Comparison of ENCODE assay signal across 12 mouse cellular contexts in the genomic region with DNA sequence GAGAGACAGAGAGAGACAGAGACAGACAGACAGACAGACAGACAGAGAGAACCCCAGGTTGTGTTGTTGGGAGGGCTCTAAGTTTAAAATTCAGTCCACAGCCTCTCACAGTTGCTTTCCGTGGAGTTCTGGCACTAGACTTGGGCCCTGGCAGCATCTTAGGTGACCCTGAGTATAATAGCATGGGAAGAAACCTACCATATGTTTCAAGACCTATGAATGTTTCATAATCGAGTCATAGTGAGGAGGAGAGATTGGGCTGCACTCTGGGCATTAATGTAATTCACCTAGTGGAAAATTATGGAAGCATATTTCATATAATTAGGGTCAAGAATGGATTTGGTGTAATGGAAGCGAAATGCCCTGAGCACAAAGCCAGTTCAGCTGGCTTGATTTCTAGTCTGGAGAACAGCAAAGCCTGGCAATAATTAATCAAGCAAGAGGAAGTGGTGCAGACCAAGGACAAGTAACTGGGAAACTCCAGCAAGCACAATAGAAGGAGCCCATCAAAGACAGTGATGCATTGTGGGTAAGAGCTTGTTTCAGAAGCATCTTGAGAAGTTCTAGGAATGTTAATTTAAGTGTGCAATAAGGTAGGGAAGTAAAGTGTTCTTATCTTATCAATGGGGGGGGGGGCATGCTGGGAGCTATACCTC. TPM values are rescaled to one million over a fixed set of nuclear protein-coding genes. Genes with fewer than 3 reads are reported as not detected.
A peak's percentile ranks its signal among the peaks of the same experiment; 100 is the strongest.
DNase-seq lines count a peak whose midpoint lies in the region; ATAC-seq and TF ChIP-seq lines count a peak whose summit lies in the region.
"Had no signal": no experiment of that assay in that cellular context is flagged by ENCODE, and none has a peak within 500 bp of the region (broad histone marks: within the 10 kb centered on the region; RNA-seq: fewer than 3 reads in every experiment).

No protein-coding gene starts in this region.

- H3K9me3 ChIP-seq in CH12.LX (replicated peaks; ENCODE audit: low read length), result no peaks in the 10 kb centered on the region
- no peaks in the 10 kb centered on the region for H3K9me3 ChIP-seq in kidney, postnatal 0 days (replicated peaks; ENCODE audit: low read length)
- H3K9me3 ChIP-seq: forebrain, embryonic 13.5 days; midbrain, embryonic 12.5 days had no signal

- H3K27ac ChIP-seq in kidney, adult 2 months (ENCODE audit: insufficient read depth, low read depth, low read length), result peak overlapping the region; percentile 89
- H3K27ac ChIP-seq in CH12.LX (ENCODE audit: insufficient read depth, low read depth), result no peak overlapping the region
- H3K27ac ChIP-seq in kidney, postnatal 0 days, result peak overlapping the region; percentile 81
- H3K27ac ChIP-seq: forebrain, embryonic 13.5 days; midbrain, embryonic 12.5 days had no signal

- TF ChIP-seq POLR2A in kidney, adult 2 months (IDR thresholded peaks at IDR 0.05; ENCODE audit: low read depth, low read length), result no peak
- no peak for TF ChIP-seq POLR2A in CH12.LX (IDR thresholded peaks at IDR 0.05; ENCODE audit: low read depth, low read length)

- 25% methylated on average over 3 of the region's 3 CpGs for WGBS in kidney, adult 2 months
- 49% methylated on average over 3 of the region's 3 CpGs for WGBS in kidney, postnatal 0 days

- in situ Hi-C loops in CH12.LX (cut with MboI; ENCODE audit: low pct_ligation_motif_present, low pct_unique_long_range_greater_than_20kb, low sequenced_read_pairs), result no loop called here

- no peak overlapping the region for H3K9ac ChIP-seq in CH12.LX (ENCODE audit: insufficient read depth, low read depth)
- no peak overlapping the region for H3K9ac ChIP-seq in kidney, postnatal 0 days (ENCODE audit: low read depth, low read length)
- H3K9ac ChIP-seq: forebrain, embryonic 13.5 days; midbrain, embryonic 12.5 days had no signal

- no peak for TF ChIP-seq RAD21 in CH12.LX (IDR thresholded peaks at IDR 0.05; ENCODE audit: low read depth, low read length)

- DNase-seq in cerebellum, postnatal 14 days, result peak; percentile 32 to 48
- no peak for DNase-seq in cerebellum, adult 11 months
- DNase-seq in kidney, adult 2 months, result peak; percentile 78
- no peak for DNase-seq in kidney, adult 18-20 months
- DNase-seq in CH12.LX (ENCODE audit: extremely low read depth), result no peak
- peak; percentile 57 for DNase-seq in kidney, postnatal 0 days (ENCODE audit: low spot score)
- no peak for DNase-seq in adrenal gland, postnatal 36 days
- no peak for DNase-seq in left cerebral cortex, adult 11 months (ENCODE audit: low spot score)
- DNase-seq: cerebellum, adult 8-10 months; right cerebral cortex, postnatal 25 days had no signal

- peak overlapping the region; percentile 61; the same call in 1 of the 2 replicates for H3K4me2 ChIP-seq in CH12.LX (ENCODE audit: insufficient read depth, low read depth, poor library complexity, severe bottlenecking)
- H3K4me2 ChIP-seq in kidney, postnatal 0 days (ENCODE audit: low read length), result no peak overlapping the region
- H3K4me2 ChIP-seq: forebrain, embryonic 13.5 days; midbrain, embryonic 12.5 days had no signal

- no peak for TF ChIP-seq CTCF in kidney, adult 2 months (conservative IDR thresholded peaks at IDR 0.05; ENCODE audit: insufficient read depth, insufficient read length, low read depth, low read length)
- no peak for TF ChIP-seq CTCF in CH12.LX (conservative IDR thresholded peaks at IDR 0.05 in 1 of 2, IDR thresholded peaks at IDR 0.05 in 1 of 2; ENCODE audit: low read depth in 2 of 2, low read length in 2 of 2)
- TF ChIP-seq CTCF in kidney, postnatal 0 days (IDR thresholded peaks at IDR 0.05; ENCODE audit: low read depth), result no peak

- no peaks in the 10 kb centered on the region for H3K36me3 ChIP-seq in kidney, adult 2 months (ENCODE audit: control insufficient read depth, insufficient read depth, low read length)
- no peaks in the 10 kb centered on the region for H3K36me3 ChIP-seq in CH12.LX (replicated peaks in 1 of 2; ENCODE audit: control insufficient read depth in 1 of 2, insufficient read depth in 1 of 2, low read length in 1 of 2)
- H3K36me3 ChIP-seq in kidney, postnatal 0 days (ENCODE audit: insufficient read depth, low read length), result no peaks in the 10 kb centered on the region
- H3K36me3 ChIP-seq: midbrain, embryonic 12.5 days had no signal

- dilution Hi-C loops in CH12.LX (cut with MboI; ENCODE audit: extremely low pct_ligation_motif_present, extremely low pct_unique_long_range_greater_than_20kb, low sequenced_read_pairs), result no loop called here

- no peaks in the 10 kb centered on the region for H3K79me2 ChIP-seq in CH12.LX (replicated peaks; ENCODE audit: control insufficient read depth, extremely low read depth, insufficient read depth, poor library complexity, severe bottlenecking)

- 0 out of 2 replicates have a peak, but pooled peaks have one; percentile 40 for ATAC-seq in kidney, postnatal 0 days (replicated peaks; ENCODE audit: low FRiP score, low read depth)
- ATAC-seq: forebrain, embryonic 13.5 days had no signal

- TF ChIP-seq EP300 in CH12.LX (IDR thresholded peaks at IDR 0.05; ENCODE audit: low read length), result no peak

- peaks cover 12% of the 10 kb centered on the region for H3K4me1 ChIP-seq in kidney, adult 2 months (ENCODE audit: control insufficient read depth, insufficient read depth, low read length)
- no peaks in the 10 kb centered on the region; a peak in 1 of 4 replicates for H3K4me1 ChIP-seq in CH12.LX (ENCODE audit: control insufficient read depth in 1 of 2, insufficient read depth in 2 of 2)
- peaks cover 13% of the 10 kb centered on the region for H3K4me1 ChIP-seq in kidney, postnatal 0 days (replicated peaks; ENCODE audit: insufficient read depth, low read length)
- H3K4me1 ChIP-seq: forebrain, embryonic 13.5 days; midbrain, embryonic 12.5 days had no signal

- no peaks in the 10 kb centered on the region for H3K27me3 ChIP-seq in kidney, adult 2 months (replicated peaks; ENCODE audit: control insufficient read depth, insufficient read depth, low read length)
- no peaks in the 10 kb centered on the region for H3K27me3 ChIP-seq in CH12.LX (replicated peaks)
- H3K27me3 ChIP-seq in kidney, postnatal 0 days (ENCODE audit: insufficient read depth, low read length), result no peaks in the 10 kb centered on the region
- H3K27me3 ChIP-seq: forebrain, embryonic 13.5 days; midbrain, embryonic 12.5 days had no signal

- no peak overlapping the region for H3K4me3 ChIP-seq in kidney, adult 2 months (ENCODE audit: insufficient read depth, low read depth, low read length)
- H3K4me3 ChIP-seq in CH12.LX (replicated peaks in 1 of 3; ENCODE audit: low read depth in 2 of 3, low read length in 2 of 3, poor library complexity in 1 of 3), result no peak overlapping the region
- H3K4me3 ChIP-seq in kidney, postnatal 0 days (replicated peaks; ENCODE audit: low read depth, low read length), result no peak overlapping the region
- H3K4me3 ChIP-seq: forebrain, embryonic 13.5 days; midbrain, embryonic 12.5 days had no signal

TF ChIP-seq in CH12.LX, 34 proteins besides CTCF, POLR2A, EP300 and RAD21:
- TF ChIP-seq MXI1 (IDR thresholded peaks at IDR 0.05; ENCODE audit: low read depth, low read length) (no peak), PAX5 (IDR thresholded peaks at IDR 0.05; ENCODE audit: low read length) (no peak), MAFK (IDR thresholded peaks at IDR 0.05; ENCODE audit: insufficient replicate concordance, low read length) (no peak), SIN3A (IDR thresholded peaks at IDR 0.05; ENCODE audit: low read length) (no peak), CHD2 (IDR thresholded peaks at IDR 0.05; ENCODE audit: low read length) (no peak), BHLHE40 (IDR thresholded peaks at IDR 0.05; ENCODE audit: low read depth, low read length) (no peak), SMC3 (IDR thresholded peaks at IDR 0.05; ENCODE audit: low read depth, low read length) (no peak), GABPA (IDR thresholded peaks at IDR 0.05; ENCODE audit: insufficient replicate concordance, low read depth, low read length) (no peak), NRF1 (IDR thresholded peaks at IDR 0.05; ENCODE audit: low read depth, low read length) (no peak), JUND (conservative IDR thresholded peaks at IDR 0.05; ENCODE audit: low read depth, low read length) (no peak), TBP (conservative IDR thresholded peaks at IDR 0.05; ENCODE audit: low read depth, low read length) (no peak), USF1 (IDR thresholded peaks at IDR 0.05; ENCODE audit: low read depth, low read length) (no peak), ZKSCAN1 (IDR thresholded peaks at IDR 0.05; ENCODE audit: borderline replicate concordance, low read depth, low read length) (no peak), UBTF (IDR thresholded peaks at IDR 0.05; ENCODE audit: low read depth, low read length) (no peak)

RNA-seq across cellular contexts. Expression of a gene that starts 31.4 kb away (rescaled TPM):
- polyA plus RNA-seq in kidney, adult 2 months (2012; rRNA removed), result 49.0 and 58.9 TPM in 2 replicates
- total RNA-seq in CH12.LX (2012; rRNA removed) (10.5 and 13.1 TPM in 2 replicates), CH12.LX (2014; rRNA removed) (6.0 and 6.1 TPM in 2 replicates)
- 6.7 and 7.0 TPM in 2 replicates for polyA plus RNA-seq in CH12.LX (2012; ENCODE audit: insufficient read length, low read depth)
- 51.3 and 51.6 TPM in 2 replicates for polyA plus RNA-seq in kidney, postnatal 0 days (2015; fragmentation: Nextera tagmentation; extraction: Ambion mirVana)
- total RNA-seq in adrenal gland, postnatal 36 days (2021), result 100 to 1,000 TPM; 171 to 190 TPM

Comparison
In these comparisons a context has a peak if more than half of its experiments do, and no peak if none do; other contexts are left out.
1. DNase-seq: peak in cerebellum, postnatal 14 days (2 of 2), kidney, adult 2 months (single experiment) and kidney, postnatal 0 days (single experiment); none in cerebellum, adult 11 months (single experiment), kidney, adult 18-20 months (single experiment), CH12.LX (single experiment), adrenal gland, postnatal 36 days (0 of 2) and left cerebral cortex, adult 11 months (single experiment).